Mouse (Mus musculus) telencephalon, adult 2 months (tissue): ENCODE results near the gene Wfdc6b.
"Not testable (repeated sequence)": the region's sequence is repeated elsewhere in the genome, so short reads cannot be mapped to it uniquely, and the experiment has no call there.

Source experiments
- DNase-seq: peaks from one replicate; pipeline ENCODE4 v3.0.0-alpha.2; 2011; ENCODE audit warnings: low read depth, low spot score

The Wfdc6b gene

DNA sequence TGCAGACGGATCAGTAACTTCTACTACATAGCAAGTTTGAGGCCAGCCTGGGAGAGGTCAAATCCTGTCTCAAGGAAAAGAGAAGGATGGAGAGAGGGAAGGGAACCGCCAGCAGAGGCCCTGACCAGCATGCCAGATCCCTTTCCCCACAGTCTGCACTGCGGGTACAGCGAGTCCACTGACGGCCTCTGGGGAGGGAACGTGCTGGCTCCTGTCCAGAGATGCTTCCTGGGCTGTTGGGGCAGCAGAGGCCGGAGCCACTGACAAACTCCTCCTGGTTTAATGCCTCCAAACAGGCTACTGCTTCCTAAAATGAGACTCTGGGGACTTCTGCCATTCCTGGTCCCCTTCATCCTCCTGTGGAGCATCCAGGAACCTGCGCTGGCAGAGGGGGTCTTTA is at the start of gene Wfdc6b, which contains the start of gene Wfdc8:
Gene Wfdc6b (plus strand): TSS at position 52 of the 400 bp plus-strand sequence.
Gene Wfdc8 (minus strand): TSS at position 156 of the 400 bp plus-strand sequence.
- not testable (repeated sequence) for DNase-seq

- no peak for DNase-seq
Observed at GRCm38 (mm10) chr2:164564346-164564745, 49.0 kb upstream of the Wfdc6b start.

GRCm38 (mm10) chr2:164566997-164567396 is 46.3 kb upstream of the Wfdc6b start:
- DNase-seq, result no peak

- DNase-seq, result no peak
Observed at GRCm38 (mm10) chr2:164567460-164567859, 45.9 kb upstream of the Wfdc6b start.

DNA sequence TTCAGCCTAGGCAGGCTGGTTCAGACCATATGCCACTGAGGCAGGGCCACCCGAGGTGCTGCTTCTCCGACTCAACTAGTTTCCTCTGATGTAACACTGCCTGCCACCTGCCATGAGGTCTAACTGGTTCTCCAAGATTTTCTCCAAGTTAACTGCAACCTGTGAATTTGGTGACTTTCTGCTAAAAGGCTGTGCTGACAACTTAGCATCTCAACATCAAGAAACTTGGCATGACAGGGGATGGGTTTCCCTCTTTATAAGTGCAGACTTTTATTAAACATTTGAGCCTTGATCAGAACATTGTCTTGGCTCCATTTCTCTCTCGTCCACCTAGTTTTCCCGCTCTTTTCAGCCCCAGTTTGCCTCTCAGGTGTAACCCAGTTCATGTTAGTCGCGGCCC is 40.0 kb upstream of the Wfdc6b start, which contains the start of gene Spint3:
Gene Spint3 (minus strand): TSS at position 101 of the 400 bp plus-strand sequence.
- DNase-seq, result not testable (repeated sequence)

DNA sequence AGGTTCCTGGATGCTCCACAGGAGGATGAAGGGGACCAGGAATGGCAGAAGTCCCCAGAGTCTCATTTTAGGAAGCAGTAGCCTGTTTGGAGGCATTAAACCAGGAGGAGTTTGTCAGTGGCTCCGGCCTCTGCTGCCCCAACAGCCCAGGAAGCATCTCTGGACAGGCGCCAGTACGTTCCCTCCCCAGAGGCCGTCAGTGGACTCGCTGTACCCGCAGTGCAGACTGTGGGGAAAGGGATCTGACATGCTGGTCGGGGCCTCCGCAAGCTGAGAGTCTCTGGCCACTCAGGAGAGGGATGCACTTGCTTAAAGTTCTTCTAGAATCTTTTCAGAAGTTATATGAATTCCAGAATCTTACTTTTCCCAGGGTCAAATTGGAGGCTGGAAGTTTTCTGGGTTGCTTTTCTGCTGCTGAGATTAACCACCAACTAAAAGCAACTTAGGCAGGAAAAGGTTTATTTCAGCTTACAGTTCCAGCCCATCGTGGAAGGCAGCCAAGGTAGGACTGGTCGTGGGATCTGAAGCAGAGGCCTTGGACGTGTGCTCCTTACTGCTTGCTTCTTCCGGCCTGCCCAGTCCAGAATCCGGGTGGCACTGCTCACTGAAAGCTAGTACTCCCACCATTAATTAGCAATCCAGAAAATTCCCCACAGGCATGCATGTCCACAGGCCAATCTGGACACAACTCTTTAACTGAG is 28.1 kb upstream of the Wfdc6b start, which contains the start of gene Wfdc6a:
Gene Wfdc6a (minus strand): TSS at position 423 of the 701 bp plus-strand sequence.
- DNase-seq, result not testable (repeated sequence)

GRCm38 (mm10) chr2:164592014-164592413 is 21.3 kb upstream of the Wfdc6b start:
- DNase-seq, result peak; percentile 13

DNA sequence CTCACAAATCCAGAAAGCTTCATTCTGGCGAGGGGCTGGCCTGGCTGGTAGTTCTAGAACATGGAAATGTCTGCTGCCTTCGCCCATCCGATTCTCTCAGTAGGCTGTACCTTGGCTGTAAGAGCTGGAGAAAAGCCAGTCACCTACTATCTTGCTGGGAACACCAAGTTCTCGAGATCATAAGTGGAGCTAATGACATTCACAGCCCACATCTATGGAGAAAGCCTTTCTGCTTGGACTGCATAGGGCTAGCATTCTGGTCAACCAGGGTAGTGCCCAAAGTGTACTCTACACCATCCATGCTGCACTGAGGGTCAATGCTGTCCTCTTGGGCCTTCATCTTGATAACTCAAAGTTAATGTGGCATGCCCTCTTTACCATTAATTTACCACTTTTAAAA is 19.8 kb upstream of the Wfdc6b start, which contains the start of gene Eppin:
Gene Eppin (minus strand): TSS at position 101 of the 400 bp plus-strand sequence.
- DNase-seq, result no peak

DNA sequence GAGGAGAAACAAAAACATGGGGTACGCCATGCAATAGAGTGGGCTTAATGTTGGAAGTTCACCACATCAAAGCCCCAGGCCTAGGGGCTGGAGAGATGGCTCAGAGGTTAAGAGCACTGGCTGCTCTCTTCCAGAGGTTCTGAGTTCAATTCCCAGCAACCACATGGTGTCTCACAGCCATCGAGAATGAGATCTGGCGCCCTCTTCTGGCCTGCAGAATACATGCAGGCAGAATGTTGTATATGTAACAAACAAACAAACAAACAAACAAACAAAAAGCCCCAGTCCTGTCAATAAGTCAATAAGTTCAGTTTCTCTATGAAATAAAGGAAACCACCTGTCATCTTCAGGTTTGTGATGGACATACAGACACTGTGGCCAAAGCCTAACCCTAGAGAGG is 13.1 kb upstream of the Wfdc6b start:
- DNase-seq, result no peak

DNA sequence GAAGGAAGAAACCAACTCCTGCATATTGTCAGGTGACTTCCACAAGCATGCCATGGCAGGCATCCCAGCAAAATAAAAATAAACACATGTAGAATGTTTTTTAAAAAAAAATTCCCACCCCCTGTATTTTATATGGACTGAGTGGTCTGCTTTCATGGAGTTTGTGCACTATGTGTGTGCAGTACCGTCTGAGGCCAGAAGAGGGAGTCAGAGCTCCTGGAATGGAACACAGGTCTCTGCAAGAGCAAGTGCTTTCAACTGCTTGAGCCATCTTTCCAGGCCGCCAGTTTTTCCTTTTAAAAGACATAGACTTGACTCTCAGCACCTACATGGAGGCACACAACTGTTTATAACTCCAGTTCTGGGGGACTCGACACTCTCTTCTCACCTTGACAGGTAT is 9.8 kb upstream of the Wfdc6b start:
- no peak for DNase-seq

GRCm38 (mm10) chr2:164604411-164604810 is 8.9 kb upstream of the Wfdc6b start:
- peak; percentile 12 for DNase-seq

DNA sequence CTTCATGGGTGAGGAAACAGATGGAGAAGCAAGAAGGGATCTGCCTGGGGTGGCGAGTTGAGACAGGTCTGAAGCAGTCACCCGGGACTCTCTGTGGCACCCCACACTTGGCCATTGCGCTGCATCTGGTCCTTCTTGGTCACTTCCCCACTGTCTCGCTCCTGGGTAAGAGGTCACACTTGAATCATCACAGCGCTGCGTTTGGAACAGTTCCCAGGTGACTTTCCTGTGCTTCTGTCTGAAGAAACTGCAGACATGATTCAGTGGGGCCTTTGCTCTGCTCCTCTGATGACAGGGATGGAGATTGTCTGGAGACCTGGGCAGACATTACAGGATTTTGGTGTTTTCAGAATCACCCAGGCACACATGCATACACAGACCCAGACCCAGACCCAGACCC is 4.5 kb upstream of the Wfdc6b start:
- no peak for DNase-seq

GRCm38 (mm10) chr2:164615386-164615785 is 2.1 kb downstream of the Wfdc6b start:
- DNase-seq, result no peak

- DNase-seq, result no peak
Observed at GRCm38 (mm10) chr2:164619050-164619449, 5.7 kb downstream of the Wfdc6b start.

DNA sequence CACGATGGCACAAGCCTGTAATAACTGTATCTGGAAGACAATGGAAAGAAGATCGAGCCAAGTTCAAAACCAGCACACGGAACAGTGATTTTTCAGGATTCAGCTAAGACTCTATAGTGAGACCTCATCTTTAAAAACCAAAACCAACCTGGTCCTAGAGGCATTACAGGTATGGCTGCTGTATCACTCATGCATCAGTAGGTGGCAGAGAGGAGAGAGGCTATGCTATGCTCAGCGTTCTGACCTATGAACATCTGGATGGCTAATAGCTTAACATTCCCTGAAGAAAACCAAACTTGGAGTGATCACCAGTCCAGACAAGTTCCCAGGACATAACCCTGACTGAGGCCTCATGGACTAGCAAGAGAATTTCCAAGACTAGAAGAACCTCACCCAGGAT is 8.5 kb downstream of the Wfdc6b start:
- no peak for DNase-seq

GRCm38 (mm10) chr2:164635266-164635665 is 21.9 kb downstream of the Wfdc6b start:
- DNase-seq, result no peak

DNA sequence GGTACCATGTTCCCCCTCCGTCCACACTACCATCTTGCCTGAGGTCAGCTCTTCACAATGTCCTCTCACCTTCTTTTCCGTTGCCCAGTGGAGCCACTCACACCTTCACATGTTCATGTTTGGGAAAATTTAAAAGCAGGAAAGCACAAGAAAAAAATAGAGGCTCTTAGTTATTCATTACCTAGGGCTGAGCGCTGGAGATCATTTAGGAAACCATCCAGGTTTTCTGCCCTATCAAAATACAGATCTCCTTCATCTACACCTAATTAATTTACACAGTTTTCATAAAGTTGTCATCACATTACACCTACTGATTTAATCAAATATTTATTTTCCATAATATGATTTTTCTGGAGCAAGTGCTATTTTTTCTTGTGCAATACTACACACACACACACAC is 25.4 kb downstream of the Wfdc6b start, which contains the start of gene Wfdc16:
Gene Wfdc16 (minus strand): TSS at position 101 of the 400 bp plus-strand sequence.
- DNase-seq, result no peak

DNA sequence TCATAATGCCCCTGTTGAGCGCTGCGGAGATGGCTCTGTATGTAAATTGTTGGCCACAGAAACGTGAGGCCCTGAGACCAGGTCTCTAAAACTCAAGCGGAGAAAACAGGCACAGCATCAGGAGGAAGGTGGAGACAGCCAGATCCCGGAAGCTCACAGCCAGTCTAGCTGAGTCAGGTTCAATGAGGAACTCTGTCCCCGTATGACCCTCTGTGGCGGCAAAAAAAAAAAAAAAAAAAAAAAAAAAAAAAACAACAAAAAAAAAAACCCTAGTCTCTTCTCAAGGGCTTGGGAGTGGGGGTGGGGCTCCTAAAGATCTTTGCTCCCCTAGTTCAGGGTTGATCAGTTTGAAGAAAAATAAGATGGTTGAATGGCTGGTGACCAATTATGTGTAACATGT is 27.8 kb downstream of the Wfdc6b start:
- DNase-seq, result no peak

- DNase-seq, result no peak
Observed at GRCm38 (mm10) chr2:164641881-164642673, 28.8 kb downstream of the Wfdc6b start.

DNA sequence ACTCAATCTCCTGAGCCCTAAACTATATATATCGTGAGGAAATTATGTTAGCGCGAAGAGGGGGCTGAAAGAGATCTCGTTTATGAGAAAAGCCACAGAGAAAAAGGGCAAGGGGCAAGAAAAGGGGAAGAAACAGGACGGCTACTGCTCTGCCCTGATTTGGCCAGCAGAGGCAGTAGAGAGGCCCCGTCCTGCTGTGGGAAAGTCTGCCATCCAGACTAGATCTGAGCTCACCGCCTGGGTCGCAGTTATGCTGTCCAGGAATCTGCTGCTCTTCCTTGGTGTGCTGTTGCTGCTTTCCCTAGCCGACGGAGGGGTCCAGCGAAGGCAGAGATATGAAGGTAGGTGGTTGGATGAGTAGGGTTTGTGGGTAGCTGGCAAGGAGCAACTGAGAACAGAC is 42.5 kb downstream of the Wfdc6b start, which contains the start of gene Wfdc10:
Gene Wfdc10 (plus strand): TSS at position 189 of the 400 bp plus-strand sequence.
- no peak for DNase-seq

DNA sequence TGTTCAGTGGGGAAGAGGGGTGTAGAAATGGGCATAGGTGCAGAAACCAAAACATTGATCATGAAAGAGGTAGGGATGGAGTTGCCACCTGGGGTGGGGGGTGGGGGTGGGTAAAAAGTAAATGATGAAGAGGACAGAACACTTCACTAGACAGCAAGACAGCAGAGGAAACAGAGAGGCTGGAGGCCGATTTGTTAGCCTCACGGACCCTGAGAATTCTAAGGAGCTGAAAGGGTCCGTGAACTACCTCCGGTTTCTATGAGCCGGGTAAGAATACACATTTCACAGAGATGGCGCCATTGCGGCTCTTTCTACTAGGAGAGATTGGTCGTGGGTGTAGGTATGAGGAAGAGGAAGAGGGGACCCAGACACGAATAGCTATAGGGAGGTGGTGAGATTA is 43.2 kb downstream of the Wfdc6b start, which contains the start of gene Wfdc9:
Gene Wfdc9 (minus strand): TSS at position 101 of the 400 bp plus-strand sequence.
- DNase-seq, result no peak

DNA sequence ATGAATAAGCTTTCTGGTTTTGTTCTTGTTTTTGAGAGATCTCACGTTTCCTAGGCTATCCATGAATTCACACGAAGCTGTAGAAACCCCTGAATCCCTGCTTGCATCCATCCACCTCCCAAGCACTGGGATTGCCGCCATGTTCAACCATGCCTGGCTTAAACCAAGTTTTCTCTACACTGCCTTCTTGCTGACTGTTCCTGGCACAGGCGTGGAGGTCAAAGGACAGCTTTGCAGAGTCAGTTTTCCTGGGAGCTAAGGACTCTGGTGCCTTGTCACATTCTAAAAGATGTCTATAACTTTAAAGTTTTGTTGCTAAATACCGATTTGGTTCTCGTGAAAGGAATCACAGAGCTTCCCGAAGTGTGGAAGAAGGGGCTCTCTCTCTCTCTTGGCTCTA is 51.5 kb downstream of the Wfdc6b start:
- no peak for DNase-seq
